Mouse (Mus musculus): ENCODE data around the gene Olfr1459. TPM values are rescaled to one million over a fixed set of nuclear protein-coding genes. Genes with fewer than 3 reads are reported as not detected.

The Olfr1459 gene
- not detected in 2 replicates for polyA plus RNA-seq (2015; fragmentation: Nextera tagmentation; extraction: Ambion mirVana)

DNA sequence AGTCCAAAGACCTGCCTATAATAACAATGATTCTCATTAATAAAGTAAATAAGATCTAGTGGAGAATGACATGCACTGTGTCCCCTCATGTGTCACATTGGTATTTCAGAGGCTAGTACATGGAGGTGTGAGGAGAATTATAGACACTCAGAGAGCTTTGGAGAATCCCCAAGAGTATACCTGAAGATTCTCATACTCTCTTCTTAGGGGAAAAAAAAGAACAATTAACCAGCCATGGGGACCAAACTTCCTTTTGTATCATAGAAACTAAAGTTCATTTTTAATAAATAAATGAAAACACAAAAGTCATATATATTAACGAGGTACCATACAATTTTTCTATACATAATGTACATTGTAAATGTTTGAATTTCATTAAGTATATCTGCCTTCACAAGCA lies at the start of gene Olfr1459:
TSS of gene Olfr1459 (minus strand) at position 101 of the 400 bp plus-strand sequence.

DNA sequence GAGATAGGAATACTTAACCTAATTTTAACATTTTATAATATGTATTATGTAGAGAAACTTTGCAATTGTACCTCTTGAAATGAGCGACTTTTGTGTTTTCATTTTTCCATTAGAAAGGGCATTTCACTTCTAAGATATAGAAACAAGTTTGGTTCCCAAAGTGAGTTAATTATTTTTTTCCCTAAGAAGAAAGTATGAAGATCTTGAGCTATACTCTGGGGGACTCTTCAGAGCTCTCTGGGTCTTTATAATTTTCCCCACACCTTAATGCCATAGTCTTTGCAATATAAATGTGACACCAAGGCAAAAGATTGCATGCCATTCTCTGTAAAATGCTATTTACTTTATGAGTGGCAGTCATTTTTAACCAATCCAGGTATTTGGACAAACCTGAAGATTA lies 36.1 kb upstream of the Olfr1459 start, which contains the start of gene Olfr1462:
TSS of gene Olfr1462 (plus strand) at position 301 of the 400 bp plus-strand sequence.

GRCm38 (mm10) chr19:13162700-13163099 lies 13.4 kb upstream of the Olfr1459 start, which contains the start of gene Olfr1461:
TSS of gene Olfr1461 (plus strand) at chr19:13163000.

DNA sequence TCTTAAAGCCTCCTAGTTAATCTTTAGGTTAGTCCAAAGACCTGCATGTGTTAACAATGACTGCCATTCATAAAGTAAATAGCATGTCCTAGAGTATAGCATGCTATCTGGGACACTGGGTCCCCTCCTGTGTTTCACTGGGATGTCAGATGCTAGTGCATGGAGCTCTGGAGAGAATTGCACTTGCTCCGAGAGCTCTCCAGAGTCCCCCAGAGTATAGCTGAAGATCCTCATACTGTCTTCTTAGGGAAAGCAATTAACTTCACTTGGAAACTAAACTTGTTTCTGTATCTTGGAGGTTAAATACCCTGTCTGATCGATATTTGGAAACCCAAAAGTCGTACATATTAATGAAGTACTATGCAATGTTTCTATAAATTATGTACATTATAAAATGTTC lies 42.7 kb downstream of the Olfr1459 start, which contains the start of gene Olfr1458:
TSS of gene Olfr1458 (minus strand) at position 101 of the 400 bp plus-strand sequence.

DNA sequence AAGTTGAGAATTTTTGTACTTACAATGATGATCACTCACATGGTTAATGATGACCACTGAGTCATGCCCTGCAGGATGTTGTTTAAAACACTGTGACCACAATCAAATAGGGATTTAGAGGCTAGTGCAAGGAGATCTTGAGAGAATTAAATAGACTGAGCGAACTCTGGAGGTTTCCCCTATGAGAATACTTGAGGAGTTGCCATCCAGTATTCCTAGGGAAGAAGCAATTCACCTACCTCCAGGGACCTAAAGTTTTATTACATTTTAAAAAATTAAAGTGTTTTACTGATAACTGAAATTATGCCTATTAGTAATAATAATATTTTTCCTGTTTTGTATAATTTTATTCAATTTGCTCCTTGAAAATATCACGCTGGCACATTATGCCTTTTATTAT lies 51.6 kb downstream of the Olfr1459 start, which contains the start of gene Olfr1457:
TSS of gene Olfr1457 (minus strand) at position 101 of the 400 bp plus-strand sequence.

Other genes starting within 250 kb of the Olfr1459 start
- not detected in 2 replicates for gene Olfr1447, start 245.8 kb downstream of the Olfr1459 start, polyA plus RNA-seq (2015; fragmentation: Nextera tagmentation; extraction: Ambion mirVana)
- gene Olfr1448, start 225.1 kb downstream of the Olfr1459 start, polyA plus RNA-seq (2015; fragmentation: Nextera tagmentation; extraction: Ambion mirVana): not detected in 2 replicates
- gene Olfr1449, start 218.7 kb downstream of the Olfr1459 start, polyA plus RNA-seq (2015; fragmentation: Nextera tagmentation; extraction: Ambion mirVana): not detected in 2 replicates
- gene Olfr1450, start 199.3 kb downstream of the Olfr1459 start, polyA plus RNA-seq (2015; fragmentation: Nextera tagmentation; extraction: Ambion mirVana): not detected in 2 replicates
- not detected in 2 replicates for gene Olfr1451, start 154.5 kb downstream of the Olfr1459 start, polyA plus RNA-seq (2015; fragmentation: Nextera tagmentation; extraction: Ambion mirVana)
- not detected in 2 replicates for gene Olfr1453, start 121.2 kb downstream of the Olfr1459 start, polyA plus RNA-seq (2015; fragmentation: Nextera tagmentation; extraction: Ambion mirVana)
- gene Olfr1454, start 88.9 kb downstream of the Olfr1459 start, polyA plus RNA-seq (2015; fragmentation: Nextera tagmentation; extraction: Ambion mirVana): not detected in 2 replicates
- not detected in 2 replicates for gene Olfr1457, start 51.7 kb downstream of the Olfr1459 start, polyA plus RNA-seq (2015; fragmentation: Nextera tagmentation; extraction: Ambion mirVana)
- not detected in 2 replicates for gene Olfr1458, start 42.8 kb downstream of the Olfr1459 start, polyA plus RNA-seq (2015; fragmentation: Nextera tagmentation; extraction: Ambion mirVana)
- gene Olfr1461, start 13.5 kb upstream of the Olfr1459 start, polyA plus RNA-seq (2015; fragmentation: Nextera tagmentation; extraction: Ambion mirVana): not detected in 2 replicates
- not detected in 2 replicates for gene Olfr1462, start 36.2 kb upstream of the Olfr1459 start, polyA plus RNA-seq (2015; fragmentation: Nextera tagmentation; extraction: Ambion mirVana)
- gene Olfr1463, start 81.8 kb upstream of the Olfr1459 start, polyA plus RNA-seq (2015; fragmentation: Nextera tagmentation; extraction: Ambion mirVana): not detected in 2 replicates
- gene Olfr1465, start 166.0 kb upstream of the Olfr1459 start, polyA plus RNA-seq (2015; fragmentation: Nextera tagmentation; extraction: Ambion mirVana): not detected in 2 replicates
- not detected in 2 replicates for gene Olfr1466, start 189.3 kb upstream of the Olfr1459 start, polyA plus RNA-seq (2015; fragmentation: Nextera tagmentation; extraction: Ambion mirVana)
- not detected in 2 replicates for gene Olfr1467, start 212.7 kb upstream of the Olfr1459 start, polyA plus RNA-seq (2015; fragmentation: Nextera tagmentation; extraction: Ambion mirVana)

Measured in adrenal gland, postnatal 0 days (tissue).